Mouse (Mus musculus): Measurements from ENCODE around the gene Akna. TPM values are rescaled to one million over a fixed set of nuclear protein-coding genes. Genes with fewer than 3 reads are reported as not detected.

The Akna gene
- polyA plus RNA-seq, 2 experiments from 2014 or later: 72.4 to 116 TPM

Other genes starting within 250 kb of the Akna start
- not detected for gene Ambp, start 248.6 kb downstream of the Akna start, polyA plus RNA-seq (2017; shearing (Covaris generic))
- not detected for gene Kif12, start 231.2 kb downstream of the Akna start, polyA plus RNA-seq (2017; shearing (Covaris generic))
- under 1 TPM; 0.45 to 0.60 TPM for gene Col27a1, start 189.3 kb downstream of the Akna start, polyA plus RNA-seq (2017; shearing (Covaris generic))
- not detected for gene Orm1, start 58.8 kb downstream of the Akna start, polyA plus RNA-seq (2017; shearing (Covaris generic))
- under 1 TPM in 1 of 2 experiments, not detected in 1; 0.60 TPM for gene Orm3, start 47.2 kb downstream of the Akna start, polyA plus RNA-seq (2017; shearing (Covaris generic))
- gene Orm2, start 40.9 kb downstream of the Akna start, polyA plus RNA-seq (2017; shearing (Covaris generic)): 1 to 10 TPM in 1 of 2 experiments, not detected in 1; 1.0 TPM
- gene Whrn, start 92.6 kb upstream of the Akna start, polyA plus RNA-seq (2017; shearing (Covaris generic)): 1 to 10 TPM; 3.1 to 3.2 TPM
- gene Atp6v1g1, start 141.4 kb upstream of the Akna start, polyA plus RNA-seq (2017; shearing (Covaris generic)): 100 to 1,000 TPM; 180 to 210 TPM
- gene Tmem268, start 155.4 kb upstream of the Akna start, polyA plus RNA-seq (2017; shearing (Covaris generic)): 10 to 100 TPM; 16.6 to 17.6 TPM
- gene Gm11213, start 201.9 kb upstream of the Akna start, polyA plus RNA-seq (2017; shearing (Covaris generic)): not detected
- not detected for gene Tex48, start 219.1 kb upstream of the Akna start, polyA plus RNA-seq (2017; shearing (Covaris generic))

Data from activated CD4-positive, CD25-positive, alpha-beta regulatory T cell, adult 4 months (primary cell).